Mouse (Mus musculus): Measurements from ENCODE around the gene Draxin.

DNA sequence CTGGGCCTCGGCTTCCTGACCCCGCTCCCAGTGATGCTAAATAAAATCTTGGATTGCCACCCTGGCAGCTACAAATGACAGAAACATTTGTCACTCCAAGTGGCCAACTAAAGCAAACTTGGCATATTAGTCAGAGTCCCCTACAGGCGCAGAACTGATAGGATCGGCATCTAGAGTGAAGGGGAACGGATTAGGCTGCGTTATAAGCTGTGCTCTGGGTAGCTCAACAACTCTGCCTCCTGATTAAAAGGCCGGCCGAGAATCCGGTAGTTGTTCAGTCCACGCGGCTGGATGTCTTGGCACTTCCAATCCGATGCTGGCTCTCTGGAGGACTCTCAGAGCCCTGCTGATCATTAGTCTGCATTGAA is 44.0 kb upstream of the Draxin start:
- no peak for TF ChIP-seq CTCF (conservative IDR thresholded peaks at IDR 0.05 in 1 of 2, IDR thresholded peaks at IDR 0.05 in 1 of 2; ENCODE audit: low read depth in 2 of 2, low read length in 2 of 2)
- no peak for TF ChIP-seq POLR2AphosphoS2 (IDR thresholded peaks at IDR 0.05; ENCODE audit: low read depth, low read length)
